Mouse (Mus musculus) olfactory bulb, adult 2 months (tissue): Measurements from ENCODE around the gene Olfr1215.
"Not testable (repeated sequence)": the region's sequence is repeated elsewhere in the genome, so short reads cannot be mapped to it uniquely, and the experiment has no call there.

ENCODE experiments used
- CTCF ChIP-seq: fragments of 200-500 bp; IDR thresholded peaks from 2 replicates; pipeline ENCODE4 v1.5.1; 2012; ENCODE audit warnings: low read depth, mild to moderate bottlenecking, low read length, moderate library complexity; ENCODE audit not compliant: insufficient read depth
- POLR2A ChIP-seq: fragments of 200-500 bp; IDR thresholded peaks from 2 replicates; pipeline ENCODE4 v1.6.1; 2012; ENCODE audit warnings: mild to moderate bottlenecking, low read depth, low read length, moderate library complexity; ENCODE audit not compliant: insufficient read depth

DNA sequence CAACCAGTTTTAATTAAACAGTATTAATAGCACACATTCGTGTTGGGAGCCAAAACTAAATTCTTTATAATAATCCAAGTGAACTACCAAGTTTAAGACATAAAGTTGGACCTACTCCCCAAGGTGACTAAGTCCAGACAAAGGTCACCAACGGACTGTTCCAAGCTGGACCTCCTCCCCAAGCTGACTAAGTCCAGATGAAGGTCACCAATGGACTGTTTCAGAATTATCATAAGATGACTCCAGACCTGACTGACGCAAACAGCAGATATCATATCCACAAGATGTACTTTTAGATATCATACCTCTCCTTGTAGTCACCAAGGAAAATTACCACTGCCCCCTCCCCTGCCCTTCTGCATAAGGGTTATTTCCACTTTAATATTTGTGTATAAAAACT lies 14.7 kb upstream of the Olfr1215 start:
- TF ChIP-seq POLR2A, CTCF: not testable (repeated sequence)
